Mouse (Mus musculus) CH12.LX (cell line): ENCODE data around the gene Hist2h4.
"Not testable (repeated sequence)": the region's sequence is repeated elsewhere in the genome, so short reads cannot be mapped to it uniquely, and the experiment has no call there.

Source experiments
- CTCF ChIP-seq, 2 experiments: IDR thresholded peaks in 1 of 2; conservative IDR thresholded peaks in 1 of 2; 2 replicates each; pipeline ENCODE4 v1.5.1; 2011 to 2012; ENCODE audit warnings: low read depth in 2 of 2, low read length in 2 of 2, improper control_type of control experiment in 1 of 2, inconsistent platforms in 1 of 2, mild to moderate bottlenecking in 1 of 2, moderate library complexity in 1 of 2
- ELF1 ChIP-seq: IDR thresholded peaks from 2 replicates; pipeline ENCODE4 v1.6.1; 2014; ENCODE audit warnings: low read depth, mild to moderate bottlenecking, inconsistent platforms, low read length, improper control_type of control experiment
- JUN ChIP-seq: IDR thresholded peaks from 2 replicates; pipeline ENCODE4 v1.6.1; 2011; ENCODE audit warnings: low read depth, mild to moderate bottlenecking, low read length, improper control_type of control experiment, moderate library complexity; ENCODE audit not compliant: insufficient read depth
- POLR2AphosphoS2 ChIP-seq: IDR thresholded peaks from 2 replicates; pipeline ENCODE4 v1.6.1; 2011; ENCODE audit warnings: low read depth, low read length, improper control_type of control experiment

- not testable (repeated sequence) for TF ChIP-seq CTCF (conservative IDR thresholded peaks at IDR 0.05 in 1 of 2, IDR thresholded peaks at IDR 0.05 in 1 of 2; ENCODE audit: low read depth in 2 of 2, low read length in 2 of 2); ELF1; JUN; POLR2AphosphoS2
Observed at GRCm38 (mm10) chr3:96268776-96269378, 5.8 kb upstream of the Hist2h4 start.
